8 mouse cellular contexts compared by ENCODE assay signal in genomic region chr9:107567702-107568319, GRCm38 (mm10). TPM values are rescaled to one million over a fixed set of nuclear protein-coding genes. Genes with fewer than 3 reads are reported as not detected.
A peak's percentile ranks its signal among the peaks of the same experiment; 100 is the strongest.
DNase-seq lines count a peak whose midpoint lies in the region; ATAC-seq and TF ChIP-seq lines count a peak whose summit lies in the region.

Hyal2 (plus strand) TSS chr9:107567945.

- peak within 1 kb of the TSS; percentile 91 for H3K4me3 ChIP-seq in layer of hippocampus, adult 2 months
- H3K4me3 ChIP-seq in embryonic facial prominence, embryonic 10.5 days = peak within 1 kb of the TSS; percentile 95
- peak within 1 kb of the TSS; percentile 88 for H3K4me3 ChIP-seq in heart, embryonic 12.5 days
- H3K4me3 ChIP-seq in kidney, embryonic 15.5 days (replicated peaks) = peak within 1 kb of the TSS; percentile 86
- H3K4me3 ChIP-seq in liver, embryonic 16.5 days (ENCODE audit: low read depth, low read length) = peak within 1 kb of the TSS; percentile 74
- peak within 1 kb of the TSS; percentile 85 for H3K4me3 ChIP-seq in stomach, embryonic 15.5 days (replicated peaks)

- no peak for DNase-seq in layer of hippocampus, adult 2 months (ENCODE audit: low spot score in 2 of 2)
- no peak for DNase-seq in layer of hippocampus, adult 9-10 months (ENCODE audit: low spot score)
- DNase-seq in embryonic facial prominence, embryonic 10.5 days (ENCODE audit: low spot score) = peak; percentile 50
- no peak for DNase-seq in frontal cortex, postnatal 36 days (ENCODE audit: low spot score in 2 of 2)

- WGBS in embryonic facial prominence, embryonic 10.5 days = 6% methylated on average over 18 of the region's 18 CpGs
- WGBS in heart, embryonic 12.5 days = 6% methylated on average over 18 of the region's 18 CpGs
- 8% methylated on average over 18 of the region's 18 CpGs for WGBS in kidney, embryonic 15.5 days
- 43% methylated on average over 18 of the region's 18 CpGs for WGBS in liver, embryonic 16.5 days (ENCODE audit: insufficient replicate concordance)
- WGBS in stomach, embryonic 15.5 days = 14% methylated on average over 18 of the region's 18 CpGs

- TF ChIP-seq CTCF in layer of hippocampus, adult 2 months (conservative IDR thresholded peaks at IDR 0.05) = no peak

- peaks cover 81% of the 10 kb centered on the region for H3K4me1 ChIP-seq in embryonic facial prominence, embryonic 10.5 days
- peaks cover 70% of the 10 kb centered on the region for H3K4me1 ChIP-seq in heart, embryonic 12.5 days (replicated peaks)
- H3K4me1 ChIP-seq in kidney, embryonic 15.5 days = peaks cover 70% of the 10 kb centered on the region
- peaks cover 73% of the 10 kb centered on the region for H3K4me1 ChIP-seq in liver, embryonic 16.5 days (ENCODE audit: control insufficient read depth, low read depth, low read length)
- peaks cover 61% of the 10 kb centered on the region for H3K4me1 ChIP-seq in stomach, embryonic 15.5 days

- H3K36me3 ChIP-seq in embryonic facial prominence, embryonic 10.5 days (replicated peaks) = peaks cover 51% of the 10 kb centered on the region
- peaks cover 38% of the 10 kb centered on the region for H3K36me3 ChIP-seq in heart, embryonic 12.5 days
- H3K36me3 ChIP-seq in kidney, embryonic 15.5 days = peaks cover 45% of the 10 kb centered on the region
- peaks cover 4% of the 10 kb centered on the region for H3K36me3 ChIP-seq in liver, embryonic 16.5 days (ENCODE audit: control insufficient read depth, insufficient read depth)
- peaks cover 20% of the 10 kb centered on the region for H3K36me3 ChIP-seq in stomach, embryonic 15.5 days

- ATAC-seq in heart, embryonic 12.5 days (ENCODE audit: insufficient number of reproducible peaks, low FRiP score) = no peak
- ATAC-seq in kidney, embryonic 15.5 days (replicated peaks; ENCODE audit: low FRiP score) = no peak
- no peak for ATAC-seq in liver, embryonic 16.5 days (ENCODE audit: low read depth)
- no peak for ATAC-seq in stomach, embryonic 15.5 days (ENCODE audit: insufficient read depth, low FRiP score, low read depth)

- H3K9me3 ChIP-seq in embryonic facial prominence, embryonic 10.5 days = no peaks in the 10 kb centered on the region
- H3K9me3 ChIP-seq in heart, embryonic 12.5 days (replicated peaks) = no peaks in the 10 kb centered on the region
- no peaks in the 10 kb centered on the region for H3K9me3 ChIP-seq in kidney, embryonic 15.5 days (replicated peaks)
- no peaks in the 10 kb centered on the region for H3K9me3 ChIP-seq in liver, embryonic 16.5 days (replicated peaks; ENCODE audit: control insufficient read depth, low read length)
- no peaks in the 10 kb centered on the region for H3K9me3 ChIP-seq in stomach, embryonic 15.5 days

- peak within 1 kb of the TSS; percentile 96 for H3K27ac ChIP-seq in layer of hippocampus, adult 2 months
- peak within 1 kb of the TSS; percentile 95 for H3K27ac ChIP-seq in embryonic facial prominence, embryonic 10.5 days (replicated peaks)
- H3K27ac ChIP-seq in heart, embryonic 12.5 days (ENCODE audit: poor library complexity, severe bottlenecking) = peak within 1 kb of the TSS; percentile 71
- H3K27ac ChIP-seq in kidney, embryonic 15.5 days = peak within 1 kb of the TSS; percentile 89
- peak within 1 kb of the TSS; percentile 92 for H3K27ac ChIP-seq in liver, embryonic 16.5 days (ENCODE audit: low read length)
- peak within 1 kb of the TSS; percentile 91 for H3K27ac ChIP-seq in stomach, embryonic 15.5 days

- peak within 1 kb of the TSS; percentile 91 for H3K4me2 ChIP-seq in heart, embryonic 12.5 days
- peak within 1 kb of the TSS; percentile 72 for H3K4me2 ChIP-seq in kidney, embryonic 15.5 days
- peak within 1 kb of the TSS; percentile 81 for H3K4me2 ChIP-seq in liver, embryonic 16.5 days (ENCODE audit: low read depth, low read length)
- H3K4me2 ChIP-seq in stomach, embryonic 15.5 days = peak within 1 kb of the TSS; percentile 74

- H3K9ac ChIP-seq in heart, embryonic 12.5 days = peak within 1 kb of the TSS; percentile 88
- peak within 1 kb of the TSS; percentile 80 for H3K9ac ChIP-seq in kidney, embryonic 15.5 days
- H3K9ac ChIP-seq in liver, embryonic 16.5 days (ENCODE audit: low read depth, low read length) = peak within 1 kb of the TSS; percentile 80
- peak within 1 kb of the TSS; percentile 78 for H3K9ac ChIP-seq in stomach, embryonic 15.5 days

- H3K27me3 ChIP-seq in embryonic facial prominence, embryonic 10.5 days (replicated peaks; ENCODE audit: low read depth, poor library complexity, severe bottlenecking) = no peaks in the 10 kb centered on the region
- H3K27me3 ChIP-seq in heart, embryonic 12.5 days (replicated peaks) = no peaks in the 10 kb centered on the region
- H3K27me3 ChIP-seq in kidney, embryonic 15.5 days = no peaks in the 10 kb centered on the region
- H3K27me3 ChIP-seq in liver, embryonic 16.5 days (ENCODE audit: control insufficient read depth, insufficient read depth, low read depth, low read length) = no peaks in the 10 kb centered on the region
- H3K27me3 ChIP-seq in stomach, embryonic 15.5 days (replicated peaks) = no peaks in the 10 kb centered on the region

RNA-seq across cellular contexts. Expression of gene Hyal2, which starts in this region (rescaled TPM):
- total RNA-seq in layer of hippocampus, adult 2 months (2021) = 10 to 100 TPM; 11.5 to 16.9 TPM
- polyA plus RNA-seq in embryonic facial prominence, embryonic 10.5 days (2016; fragmentation: Nextera tagmentation; extraction: Ambion mirVana) = 154 and 157 TPM in 2 replicates
- polyA plus RNA-seq in heart, embryonic 12.5 days (2016; fragmentation: Nextera tagmentation; extraction: Ambion mirVana) = 103 and 106 TPM in 2 replicates
- 111 and 117 TPM in 2 replicates for polyA plus RNA-seq in kidney, embryonic 15.5 days (2015; fragmentation: Nextera tagmentation; extraction: Ambion mirVana)
- polyA plus RNA-seq in liver, embryonic 16.5 days (2015; fragmentation: Nextera tagmentation; extraction: Ambion mirVana) = 48.9 and 50.2 TPM in 2 replicates
- 84.2 and 85.4 TPM in 2 replicates for polyA plus RNA-seq in stomach, embryonic 15.5 days (2015; fragmentation: Nextera tagmentation; extraction: Ambion mirVana)
